Mouse (Mus musculus) ES-E14 (cell line): ENCODE measurements around the gene Zan. TPM values are rescaled to one million over a fixed set of nuclear protein-coding genes. Genes with fewer than 3 reads are reported as not detected.

Experiments used
- DNase-seq: peaks from one replicate; pipeline ENCODE4 v3.0.0-alpha.2; 2013; ENCODE audit warnings: low read depth, low spot score
- H3K27ac ChIP-seq: 2 replicates; pipeline ENCODE4 v1.5.1; 2012; ENCODE audit warnings: low read depth, mild to moderate bottlenecking, low read length, moderate library complexity, mixed read lengths; ENCODE audit not compliant: poor library complexity, insufficient read depth, severe bottlenecking
- H3K36me3 ChIP-seq: 2 replicates; pipeline ENCODE4 v1.6.1; 2012; ENCODE audit warnings: mild to moderate bottlenecking, low read length, moderate library complexity, mixed read lengths; ENCODE audit not compliant: control insufficient read depth, poor library complexity, insufficient read depth, severe bottlenecking
- H3K4me1 ChIP-seq, 2 experiments: fragments of 150-350 bp in 1 of 2; sonication (generic) in 1 of 2; 2 replicates each; pipeline ENCODE4 v1.6.1; 2012; ENCODE audit warnings: low read length in 2 of 2, mild to moderate bottlenecking in 1 of 2, mixed read lengths in 1 of 2; ENCODE audit not compliant: control insufficient read depth in 2 of 2, insufficient read depth in 2 of 2, poor library complexity in 1 of 2
- H3K4me3 ChIP-seq, 2 experiments: fragments of 150-350 bp in 1 of 2; sonication (generic) in 1 of 2; 2 replicates each; pipeline ENCODE4 v1.5.1; 2012; ENCODE audit warnings: low read length in 2 of 2, low read depth in 1 of 2, mild to moderate bottlenecking in 1 of 2, mixed read lengths in 1 of 2; ENCODE audit not compliant: insufficient read depth in 1 of 2, poor library complexity in 1 of 2, severe bottlenecking in 1 of 2
- H3K9ac ChIP-seq: 2 replicates; pipeline ENCODE4 v1.6.1; 2012; ENCODE audit warnings: low read depth, mild to moderate bottlenecking, low read length, mixed read lengths; ENCODE audit not compliant: poor library complexity, insufficient read depth, severe bottlenecking
- H3K9me3 ChIP-seq: fragments of 150-350 bp; sonication (generic); 2 replicates; pipeline ENCODE4 v1.6.1; 2012; ENCODE audit warnings: low read depth, mild to moderate bottlenecking, low read length; ENCODE audit not compliant: control insufficient read depth, insufficient read depth
- CHD2 ChIP-seq: IDR thresholded peaks from 2 replicates; pipeline ENCODE4 v1.6.1; 2014; ENCODE audit warnings: mild to moderate bottlenecking, low read depth, low read length, inconsistent platforms
- HCFC1 ChIP-seq: IDR thresholded peaks from 2 replicates; pipeline ENCODE4 v1.6.1; 2012; ENCODE audit warnings: low read length, inconsistent platforms, borderline replicate concordance; ENCODE audit not compliant: insufficient read depth
- MAFK ChIP-seq: IDR thresholded peaks from 2 replicates; pipeline ENCODE4 v1.6.1; 2014; ENCODE audit warnings: mild to moderate bottlenecking, low read depth, low read length, inconsistent platforms; ENCODE audit not compliant: insufficient read depth
- ZC3H11A ChIP-seq: IDR thresholded peaks from 2 replicates; pipeline ENCODE4 v1.6.1; 2012; ENCODE audit warnings: low read depth, mild to moderate bottlenecking, inconsistent platforms, low read length, borderline replicate concordance
- ZNF384 ChIP-seq: IDR thresholded peaks from 2 replicates; pipeline ENCODE4 v1.6.1; 2012; ENCODE audit warnings: low read depth, low read length, inconsistent platforms
- in situ Hi-C, 2 experiments: fragments of 600-800 bp; cut with MboI; formaldehyde crosslinking; loops; one replicate each; pipeline ENCODE4 v1.15.1; 2025; ENCODE audit warnings: low sequenced_read_pairs in 2 of 2, inconsistent platforms in 1 of 2; ENCODE audit not compliant: unreplicated experiment in 2 of 2
- total RNA-seq: library from RNA; depleted of rRNA; stranded (reverse); fragments of 300-350 nt; gene quantifications from 2 replicates; pipeline ENCODE4 v1.2.3, GENCODE M21; 2012

Gene Zan
- total RNA-seq, 1 experiment, result 2.6 TPM

GRCm38 (mm10) chr5:137419105-137419504 is 57.8 kb downstream of the Zan start:
- in situ Hi-C loops, result no loop called here
- DNase-seq, result no peak
- no peaks in the 10 kb centered on the region for H3K9me3 ChIP-seq
- H3K36me3 ChIP-seq, result no peaks in the 10 kb centered on the region
- H3K4me1 ChIP-seq, result peaks cover 0 to 7% of the 10 kb centered on the region in 2 experiments; a peak in 1 of 4 replicates
- H3K9ac ChIP-seq, result peak overlapping the region; percentile 25; the same call in 1 of the 2 replicates
- H3K4me3 ChIP-seq, result no peak overlapping the region
- H3K27ac ChIP-seq, result no peak overlapping the region
- TF ChIP-seq MAFK (no peak), CHD2 (no peak), ZNF384 (no peak), HCFC1 (no peak), ZC3H11A (no peak)

GRCm38 (mm10) chr5:137414253-137414652 is 62.6 kb downstream of the Zan start:
- no peak for DNase-seq
- Histone ChIP-seq H3K4me3 (no peak overlapping the region), H3K27ac (no peak overlapping the region), H3K4me1 (peaks cover 0 to 5% of the 10 kb centered on the region in 2 experiments; a peak in 1 of 4 replicates), H3K9me3 (no peaks in the 10 kb centered on the region), H3K9ac (no peak overlapping the region), H3K36me3 (no peaks in the 10 kb centered on the region)
- in situ Hi-C loops, result no loop called here
- TF ChIP-seq ZNF384 (no peak), HCFC1 (no peak), ZC3H11A (no peak), MAFK (no peak), CHD2 (no peak)

- Histone ChIP-seq H3K9ac (no peak overlapping the region), H3K27ac (no peak overlapping the region), H3K4me1 (peaks cover 0 to 13% of the 10 kb centered on the region in 2 experiments; a peak in 2 of 4 replicates), H3K9me3 (no peaks in the 10 kb centered on the region), H3K4me3 (no peak overlapping the region), H3K36me3 (no peaks in the 10 kb centered on the region)
- DNase-seq, result no peak
- TF ChIP-seq HCFC1, result no peak
- TF ChIP-seq ZNF384, result no peak
- no peak for TF ChIP-seq ZC3H11A
- TF ChIP-seq MAFK, result no peak
- in situ Hi-C loops, result no loop called here
Measured at GRCm38 (mm10) chr5:137411235-137411634, 65.6 kb downstream of the Zan start.

GRCm38 (mm10) chr5:137410549-137410948 is 66.3 kb downstream of the Zan start:
- TF ChIP-seq HCFC1, result no peak
- no peak for TF ChIP-seq ZC3H11A
- no peak for TF ChIP-seq MAFK
- TF ChIP-seq ZNF384, result no peak
- TF ChIP-seq CHD2, result no peak
- Histone ChIP-seq H3K9me3 (no peaks in the 10 kb centered on the region), H3K27ac (no peak overlapping the region), H3K4me3 (no peak overlapping the region), H3K4me1 (peaks cover 0 to 13% of the 10 kb centered on the region in 2 experiments; a peak in 2 of 4 replicates), H3K9ac (no peak overlapping the region), H3K36me3 (no peaks in the 10 kb centered on the region)
- in situ Hi-C loops, result no loop called here
- DNase-seq, result no peak

GRCm38 (mm10) chr5:137410066-137410465 is 66.8 kb downstream of the Zan start:
- in situ Hi-C loops, result no loop called here
- no peaks in the 10 kb centered on the region for H3K36me3 ChIP-seq
- H3K9ac ChIP-seq, result no peak overlapping the region
- no peak for DNase-seq
- no peaks in the 10 kb centered on the region for H3K9me3 ChIP-seq
- peaks cover 0 to 13% of the 10 kb centered on the region in 2 experiments; a peak in 2 of 4 replicates for H3K4me1 ChIP-seq
- no peak overlapping the region for H3K27ac ChIP-seq
- H3K4me3 ChIP-seq, result no peak overlapping the region
- no peak for TF ChIP-seq HCFC1
- no peak for TF ChIP-seq ZNF384
- no peak for TF ChIP-seq CHD2
- TF ChIP-seq MAFK, result no peak
- no peak for TF ChIP-seq ZC3H11A
